Mouse (Mus musculus) embryonic fibroblast, embryonic 13.5 days (primary cell): Measurements from ENCODE around the gene Rpl6. TPM values are rescaled to one million over a fixed set of nuclear protein-coding genes. Genes with fewer than 3 reads are reported as not detected.
"Not testable (repeated sequence)": the region's sequence is repeated elsewhere in the genome, so short reads cannot be mapped to it uniquely, and the experiment has no call there.

ENCODE experiments used
- H3K27ac ChIP-seq: 2 replicates; pipeline ENCODE4 v1.5.1; 2012; ENCODE audit warnings: low read length, control low read depth, inconsistent platforms; ENCODE audit not compliant: insufficient read depth
- H3K4me1 ChIP-seq: 2 replicates; pipeline ENCODE4 v1.6.1; 2011; ENCODE audit warnings: low read length; ENCODE audit not compliant: control insufficient read depth, insufficient read depth
- H3K4me3 ChIP-seq: 2 replicates; pipeline ENCODE4 v1.5.1; 2011; ENCODE audit warnings: mild to moderate bottlenecking, control low read depth, low read length; ENCODE audit not compliant: insufficient read depth
- CTCF ChIP-seq: IDR thresholded peaks from 2 replicates; pipeline ENCODE4 v1.5.1; 2011; ENCODE audit warnings: mild to moderate bottlenecking, control low read depth, low read length, moderate library complexity, borderline replicate concordance; ENCODE audit not compliant: insufficient read depth
- POLR2A ChIP-seq: IDR thresholded peaks from 2 replicates; pipeline ENCODE4 v1.6.1; 2011; ENCODE audit warnings: low read depth, mild to moderate bottlenecking, control low read depth, low read length, moderate library complexity
- polyA plus RNA-seq: library from polyadenylated mRNA; stranded (reverse); fragments of >200 nt; gene quantifications from 2 replicates; pipeline ENCODE4 v1.2.4, GENCODE M21; 2011; ENCODE audit warnings: low read depth; ENCODE audit not compliant: missing spikeins, insufficient read length

The Rpl6 gene
- polyA plus RNA-seq, 1 experiment = 1,069 TPM

GRCm38 (mm10) chr5:121220732-121221301 is 16.5 kb downstream of the Rpl6 start:
- H3K27ac ChIP-seq = no peak overlapping the region
- no peak for TF ChIP-seq POLR2A
- no peak for TF ChIP-seq CTCF
- peaks cover 4% of the 10 kb centered on the region; the same call in 1 of the 2 replicates for H3K4me1 ChIP-seq
- H3K4me3 ChIP-seq = peak overlapping the region; percentile 87

- H3K27ac ChIP-seq = no peak overlapping the region
- TF ChIP-seq CTCF (no peak), POLR2A (no peak)
These were observed 17.1 kb downstream of the Rpl6 start for GRCm38 (mm10) chr5:121221328-121221850.

GRCm38 (mm10) chr5:121224020-121224419 is 19.7 kb downstream of the Rpl6 start:
- not testable (repeated sequence) for H3K4me3 ChIP-seq, H3K4me1 ChIP-seq

More at GRCm38 (mm10) chr5:121221328-121221850, 17.1 kb downstream of the Rpl6 start:
- H3K4me3 ChIP-seq = peak overlapping the region; percentile 41
- H3K4me1 ChIP-seq = peaks cover 4% of the 10 kb centered on the region; the same call in 1 of the 2 replicates

GRCm38 (mm10) chr5:121224856-121225255 is 20.6 kb downstream of the Rpl6 start:
- H3K4me1 ChIP-seq = no peaks in the 10 kb centered on the region
- no peak overlapping the region for H3K27ac ChIP-seq
- no peak overlapping the region for H3K4me3 ChIP-seq
- TF ChIP-seq POLR2A (no peak), CTCF (no peak)

More at GRCm38 (mm10) chr5:121224020-121224419, 19.7 kb downstream of the Rpl6 start:
- H3K27ac ChIP-seq = not testable (repeated sequence)

- Histone ChIP-seq H3K27ac (no peak overlapping the region), H3K4me1 (no peaks in the 10 kb centered on the region)
- TF ChIP-seq CTCF (no peak), POLR2A (no peak)
These were observed 21.6 kb downstream of the Rpl6 start for GRCm38 (mm10) chr5:121225854-121226253.

GRCm38 (mm10) chr5:121226406-121226805 is 22.1 kb downstream of the Rpl6 start:
- TF ChIP-seq CTCF (no peak), POLR2A (no peak)
- Histone ChIP-seq H3K27ac (no peak overlapping the region), H3K4me1 (no peaks in the 10 kb centered on the region), H3K4me3 (no peak overlapping the region)

More at GRCm38 (mm10) chr5:121225854-121226253, 21.6 kb downstream of the Rpl6 start:
- no peak overlapping the region for H3K4me3 ChIP-seq

GRCm38 (mm10) chr5:121226845-121227244 is 22.6 kb downstream of the Rpl6 start:
- no peak overlapping the region for H3K27ac ChIP-seq
- H3K4me1 ChIP-seq = no peaks in the 10 kb centered on the region
- H3K4me3 ChIP-seq = no peak overlapping the region
- TF ChIP-seq POLR2A = no peak

- H3K4me1 ChIP-seq, H3K27ac ChIP-seq, H3K4me3 ChIP-seq: not testable (repeated sequence)
These were observed 23.0 kb downstream of the Rpl6 start for GRCm38 (mm10) chr5:121227330-121227729.

GRCm38 (mm10) chr5:121229182-121229581 is 24.9 kb downstream of the Rpl6 start:
- H3K4me3 ChIP-seq = no peak overlapping the region
- TF ChIP-seq POLR2A = no peak
- TF ChIP-seq CTCF = no peak
- H3K27ac ChIP-seq = no peak overlapping the region
- H3K4me1 ChIP-seq = no peaks in the 10 kb centered on the region

- Histone ChIP-seq H3K27ac (no peak overlapping the region), H3K4me1 (no peaks in the 10 kb centered on the region), H3K4me3 (no peak overlapping the region)
- TF ChIP-seq POLR2A (no peak), CTCF (no peak)
These were observed 26.5 kb downstream of the Rpl6 start for GRCm38 (mm10) chr5:121230811-121231210.

GRCm38 (mm10) chr5:121232789-121233188 is 28.5 kb downstream of the Rpl6 start:
- H3K27ac ChIP-seq = no peak overlapping the region
- no peak overlapping the region for H3K4me3 ChIP-seq
- no peaks in the 10 kb centered on the region for H3K4me1 ChIP-seq
- TF ChIP-seq CTCF = no peak
- no peak for TF ChIP-seq POLR2A
